Mouse (Mus musculus) lung, embryonic 16.5 days (tissue): ENCODE results near the gene Foxe3. TPM values are rescaled to one million over a fixed set of nuclear protein-coding genes. Genes with fewer than 3 reads are reported as not detected.

Experiments
- ATAC-seq: fragments of 200-750 bp; cut with Nextera tagmentation; 2 replicates; pipeline ENCODE4 v1.8.0; 2017; ENCODE audit warnings: low read depth, mild to moderate bottlenecking, moderate library complexity
- H3K27ac ChIP-seq: fragments of 300-500 bp; sonication (generic); 2 replicates; pipeline ENCODE4 v1.5.1; 2014; ENCODE audit warnings: mild to moderate bottlenecking, control low read depth, low read length
- H3K27me3 ChIP-seq: fragments of 300-500 bp; sonication (generic); 2 replicates; pipeline ENCODE4 v1.6.1; 2014; ENCODE audit warnings: low read depth, low read length, mixed read lengths; ENCODE audit not compliant: control insufficient read depth, insufficient read depth
- H3K36me3 ChIP-seq: fragments of 300-500 bp; sonication (generic); 2 replicates; pipeline ENCODE4 v1.6.1; 2014; ENCODE audit warnings: low read length; ENCODE audit not compliant: control insufficient read depth, insufficient read depth
- H3K4me1 ChIP-seq: fragments of 300-500 bp; sonication (generic); replicated peaks from 2 replicates; pipeline ENCODE4 v1.6.1; 2014; ENCODE audit warnings: low read length, mixed read lengths; ENCODE audit not compliant: control insufficient read depth, insufficient read depth
- H3K4me2 ChIP-seq: fragments of 300-500 bp; sonication (generic); 2 replicates; pipeline ENCODE4 v1.6.1; 2014; ENCODE audit warnings: low read depth, low read length, control low read depth
- H3K4me3 ChIP-seq: fragments of 300-500 bp; sonication (generic); 2 replicates; pipeline ENCODE4 v1.5.1; 2014; ENCODE audit warnings: mild to moderate bottlenecking, low read length, control low read depth
- H3K9ac ChIP-seq: fragments of 300-500 bp; sonication (generic); 2 replicates; pipeline ENCODE4 v1.6.1; 2014; ENCODE audit warnings: low read length, control low read depth
- H3K9me3 ChIP-seq: fragments of 300-500 bp; sonication (generic); 2 replicates; pipeline ENCODE4 v1.6.1; 2016; ENCODE audit warnings: low read length; ENCODE audit not compliant: control insufficient read depth
- WGBS: fragments of 180-500 bp; shearing (Covaris S2); extraction: QIAGEN DNeasy Blood & Tissue Kit; methylation state at CpG from one replicate; pipeline ENCODE4 v1.1.7; 2014; 5-methylcytosine and 5-hydroxymethylcytosine counted together
- polyA plus RNA-seq: library from polyadenylated mRNA; unstranded; fragments of >200 nt; fragmentation: Nextera tagmentation; extraction: Ambion mirVana; gene quantifications from 2 replicates; pipeline ENCODE4 v1.2.1, GENCODE M21; 2015

Foxe3 gene
- polyA plus RNA-seq, 1 experiment from 2014 or later = not detected

DNA sequence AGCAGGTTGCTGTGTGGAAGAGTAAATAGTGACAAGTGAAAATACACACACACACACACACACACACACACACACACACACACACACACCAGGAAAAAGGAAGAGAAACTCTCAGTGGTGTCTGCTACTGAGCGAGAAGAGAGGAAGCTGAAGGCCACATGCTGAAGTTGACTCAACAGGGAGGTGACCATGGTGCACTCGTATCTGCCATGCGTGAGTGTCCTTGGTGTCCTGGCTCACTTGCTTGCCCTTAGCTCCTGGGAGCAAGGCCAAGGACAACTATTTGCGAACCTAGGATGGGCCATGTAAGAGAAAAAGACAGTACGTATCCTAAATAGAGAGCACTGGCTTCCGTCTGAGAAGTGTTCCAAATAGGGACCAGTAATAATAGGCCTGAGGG lies 8.4 kb upstream of the Foxe3 start:
- H3K27ac ChIP-seq = no peak overlapping the region
- ATAC-seq = no peak
- WGBS = 79% methylated on average over 6 of the region's 6 CpGs
- H3K4me3 ChIP-seq = no peak overlapping the region
- H3K4me1 ChIP-seq = no peaks in the 10 kb centered on the region
- H3K9me3 ChIP-seq = no peaks in the 10 kb centered on the region
- H3K4me2 ChIP-seq = no peak overlapping the region
- no peak overlapping the region for H3K9ac ChIP-seq
- H3K27me3 ChIP-seq = no peaks in the 10 kb centered on the region
- H3K36me3 ChIP-seq = no peaks in the 10 kb centered on the region

DNA sequence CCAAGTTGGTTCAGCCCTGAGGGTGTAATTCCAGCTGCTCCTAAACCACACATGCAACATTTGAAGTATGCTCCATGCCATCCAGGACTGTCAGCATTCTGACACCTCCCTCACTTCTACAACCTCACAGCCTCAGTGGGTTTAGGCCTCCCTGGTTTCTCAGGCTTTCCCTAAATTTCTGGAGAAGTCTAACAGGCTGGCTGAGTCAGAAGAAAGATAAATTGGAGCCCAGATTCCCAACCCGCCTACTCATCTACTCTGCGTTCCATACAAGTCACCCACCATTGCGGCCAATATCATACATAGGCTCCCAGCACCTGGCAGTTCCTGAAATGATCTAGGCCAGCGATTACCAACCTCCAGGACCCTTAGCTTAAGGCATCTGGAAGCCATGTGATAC lies 6.9 kb upstream of the Foxe3 start:
- H3K9me3 ChIP-seq = no peaks in the 10 kb centered on the region
- H3K36me3 ChIP-seq = no peaks in the 10 kb centered on the region
- no peak for ATAC-seq
- no peak overlapping the region for H3K9ac ChIP-seq
- no peak overlapping the region for H3K4me3 ChIP-seq
- no peak overlapping the region for H3K4me2 ChIP-seq
- no peaks in the 10 kb centered on the region for H3K4me1 ChIP-seq
- peaks cover 10% of the 10 kb centered on the region for H3K27me3 ChIP-seq
- WGBS = 81% methylated on average over 4 of the region's 4 CpGs
- H3K27ac ChIP-seq = no peak overlapping the region

DNA sequence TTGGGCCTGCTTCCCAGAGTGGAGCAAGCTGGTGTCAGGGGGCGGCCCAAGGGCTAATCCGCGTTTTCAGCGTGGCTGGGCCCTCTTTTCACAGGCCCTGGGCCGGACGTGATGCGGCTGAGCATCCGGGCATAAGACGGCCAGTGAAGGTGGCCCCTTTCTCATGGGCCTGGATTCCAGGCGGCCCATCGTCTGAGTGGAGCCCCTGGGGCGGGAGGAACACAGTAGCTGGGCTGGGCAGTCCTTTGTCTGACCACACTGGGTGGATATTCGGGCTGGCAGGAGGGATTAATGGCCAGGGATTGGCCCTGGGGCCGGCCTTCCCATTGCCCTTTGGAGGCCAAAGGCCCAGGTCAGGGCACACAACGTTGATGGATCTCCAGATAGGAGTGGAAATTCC lies 3.3 kb upstream of the Foxe3 start:
- Histone ChIP-seq H3K36me3 (no peaks in the 10 kb centered on the region), H3K4me3 (no peak overlapping the region), H3K27me3 (peaks cover 46% of the 10 kb centered on the region), H3K4me1 (peaks cover 4% of the 10 kb centered on the region; the same call in 1 of the 2 replicates), H3K9ac (no peak overlapping the region), H3K27ac (no peak overlapping the region), H3K9me3 (no peaks in the 10 kb centered on the region), H3K4me2 (no peak overlapping the region)
- WGBS = 39% methylated on average over 15 of the region's 15 CpGs
- ATAC-seq = no peak

DNA sequence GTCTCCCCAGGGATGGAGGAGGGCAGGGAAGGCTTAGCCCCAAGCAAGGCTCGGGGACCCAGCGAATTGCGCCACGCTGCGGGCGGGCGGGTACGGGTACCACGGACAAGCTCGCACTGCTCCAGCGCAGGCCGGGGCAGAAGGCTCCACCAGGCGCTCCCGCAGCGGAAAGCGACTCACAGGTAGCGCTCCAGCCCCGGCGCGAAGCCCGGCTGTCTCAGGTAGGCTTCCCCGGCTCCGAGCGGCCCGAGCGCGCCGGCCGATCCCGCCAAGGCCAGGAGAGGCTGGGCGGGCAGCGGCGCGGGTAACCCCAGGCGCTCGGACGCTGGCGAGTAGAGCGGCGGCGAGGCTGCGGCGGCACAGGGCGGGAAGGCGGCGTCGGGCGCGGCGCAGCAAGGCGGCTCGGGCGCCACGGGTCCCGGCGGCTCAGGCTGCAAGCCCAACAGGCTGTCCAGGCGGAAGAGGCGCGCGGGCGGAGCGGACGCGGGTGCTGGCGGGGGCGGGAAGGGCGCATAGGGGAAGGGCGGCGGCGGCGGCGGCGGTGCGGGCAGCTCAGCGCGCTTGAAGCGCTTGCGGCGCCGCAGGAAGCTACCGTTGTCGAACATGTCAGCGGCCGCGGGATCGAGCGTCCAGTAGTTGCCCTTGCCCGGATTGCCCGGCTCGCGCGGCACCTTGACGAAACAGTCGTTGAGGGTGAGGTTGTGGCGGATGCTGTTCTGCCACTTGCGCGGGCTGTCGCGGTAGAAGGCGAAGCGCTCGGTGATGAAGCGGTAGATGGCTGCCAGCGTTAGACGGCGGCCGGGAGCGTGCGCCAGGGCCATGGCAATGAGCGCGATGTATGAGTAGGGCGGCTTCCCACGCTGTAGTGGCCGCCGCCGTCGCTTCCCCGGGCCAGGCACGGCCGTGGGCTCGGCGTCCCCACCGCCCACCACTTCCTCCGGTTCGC lies 569 bp downstream of the Foxe3 start:
- peak overlapping the region; percentile 65 for H3K4me2 ChIP-seq
- H3K9me3 ChIP-seq = no peaks in the 10 kb centered on the region
- H3K27ac ChIP-seq = no peak overlapping the region
- H3K27me3 ChIP-seq = peaks cover 69% of the 10 kb centered on the region
- H3K9ac ChIP-seq = 0 out of 2 replicates have a peak overlapping the region, but pooled peaks have one; percentile 2
- peak; percentile 76 for ATAC-seq
- peak overlapping the region; percentile 50 for H3K4me3 ChIP-seq
- H3K4me1 ChIP-seq = peaks cover 4% of the 10 kb centered on the region; the same call in 1 of the 2 replicates
- no peaks in the 10 kb centered on the region for H3K36me3 ChIP-seq
- WGBS = under 1% methylated on average over 88 of the region's 125 CpGs

DNA sequence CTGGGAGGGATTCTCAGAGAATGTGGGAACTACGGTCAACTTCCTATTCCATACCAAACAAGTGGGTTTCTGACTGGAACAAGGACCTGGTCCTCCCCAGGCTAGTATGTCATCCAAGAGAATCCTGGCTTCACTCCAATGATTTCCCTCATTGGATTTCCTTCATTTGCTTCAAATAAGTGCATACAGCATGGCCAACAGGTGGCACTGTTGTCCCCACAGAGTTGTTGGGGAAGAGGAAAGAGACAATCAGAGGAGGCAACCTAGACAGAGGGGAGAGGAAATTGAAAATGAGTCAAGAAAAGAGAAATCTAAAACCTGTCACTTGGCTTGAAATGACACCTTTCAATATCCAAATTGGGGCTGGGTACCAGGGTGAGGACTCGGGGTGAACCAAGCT lies 8.7 kb downstream of the Foxe3 start:
- Histone ChIP-seq H3K36me3 (no peaks in the 10 kb centered on the region), H3K4me2 (no peak overlapping the region), H3K9ac (no peak overlapping the region), H3K4me3 (no peak overlapping the region), H3K9me3 (no peaks in the 10 kb centered on the region), H3K4me1 (no peaks in the 10 kb centered on the region), H3K27me3 (peaks cover 48% of the 10 kb centered on the region), H3K27ac (no peak overlapping the region)
- no peak for ATAC-seq
- 40% methylated on average over 2 of the region's 2 CpGs for WGBS

DNA sequence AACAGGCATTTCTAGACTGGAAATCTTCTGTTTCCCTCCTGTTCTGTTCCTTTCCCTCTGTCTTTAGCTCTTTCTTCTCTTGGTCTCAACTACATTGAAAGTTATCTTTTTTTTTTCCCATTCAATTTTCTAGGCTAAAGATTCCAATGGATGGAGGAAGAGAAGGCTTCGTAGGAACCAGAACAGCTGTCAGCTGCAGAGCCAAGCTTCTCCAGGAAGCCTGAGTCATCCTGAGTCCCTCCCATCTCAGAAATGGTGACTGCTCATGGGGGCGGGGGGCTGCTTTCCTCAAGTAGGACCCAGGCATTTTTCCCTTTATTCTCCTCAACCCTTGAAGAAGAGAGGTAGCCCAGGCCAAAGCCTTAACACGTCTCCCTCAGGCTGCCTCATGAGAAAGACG lies 9.8 kb downstream of the Foxe3 start:
- H3K27me3 ChIP-seq = peaks cover 53% of the 10 kb centered on the region
- H3K4me3 ChIP-seq = no peak overlapping the region
- H3K27ac ChIP-seq = no peak overlapping the region
- WGBS = 52% methylated on average over 4 of the region's 4 CpGs
- no peaks in the 10 kb centered on the region for H3K9me3 ChIP-seq
- no peak for ATAC-seq
- no peak overlapping the region for H3K9ac ChIP-seq
- no peak overlapping the region for H3K4me2 ChIP-seq
- H3K36me3 ChIP-seq = no peaks in the 10 kb centered on the region
- H3K4me1 ChIP-seq = no peaks in the 10 kb centered on the region

DNA sequence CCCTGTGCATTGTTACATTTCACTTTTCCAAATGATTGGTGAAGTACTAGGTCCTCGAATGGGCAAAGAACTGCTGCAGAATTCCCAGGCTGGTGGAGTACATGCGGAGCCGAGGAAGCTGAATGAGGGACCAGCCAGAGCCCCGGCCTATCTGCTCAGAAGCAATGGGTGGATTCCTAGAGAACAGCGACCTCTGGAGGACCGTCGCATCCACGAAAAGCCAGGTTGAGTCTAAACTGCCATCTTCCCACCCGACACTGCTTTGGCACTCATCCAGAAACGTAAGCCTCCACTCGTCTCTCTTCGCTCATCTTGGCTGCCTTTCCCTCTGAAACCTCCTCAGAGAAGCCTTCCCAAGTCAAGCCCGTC lies 12.2 kb downstream of the Foxe3 start:
- no peak for ATAC-seq
- Histone ChIP-seq H3K36me3 (no peaks in the 10 kb centered on the region), H3K9ac (no peak overlapping the region), H3K27me3 (peaks cover 70% of the 10 kb centered on the region), H3K4me1 (peaks cover 4% of the 10 kb centered on the region), H3K9me3 (no peaks in the 10 kb centered on the region), H3K27ac (no peak overlapping the region), H3K4me3 (no peak overlapping the region), H3K4me2 (no peak overlapping the region)
- 4% methylated on average over 13 of the region's 13 CpGs for WGBS

DNA sequence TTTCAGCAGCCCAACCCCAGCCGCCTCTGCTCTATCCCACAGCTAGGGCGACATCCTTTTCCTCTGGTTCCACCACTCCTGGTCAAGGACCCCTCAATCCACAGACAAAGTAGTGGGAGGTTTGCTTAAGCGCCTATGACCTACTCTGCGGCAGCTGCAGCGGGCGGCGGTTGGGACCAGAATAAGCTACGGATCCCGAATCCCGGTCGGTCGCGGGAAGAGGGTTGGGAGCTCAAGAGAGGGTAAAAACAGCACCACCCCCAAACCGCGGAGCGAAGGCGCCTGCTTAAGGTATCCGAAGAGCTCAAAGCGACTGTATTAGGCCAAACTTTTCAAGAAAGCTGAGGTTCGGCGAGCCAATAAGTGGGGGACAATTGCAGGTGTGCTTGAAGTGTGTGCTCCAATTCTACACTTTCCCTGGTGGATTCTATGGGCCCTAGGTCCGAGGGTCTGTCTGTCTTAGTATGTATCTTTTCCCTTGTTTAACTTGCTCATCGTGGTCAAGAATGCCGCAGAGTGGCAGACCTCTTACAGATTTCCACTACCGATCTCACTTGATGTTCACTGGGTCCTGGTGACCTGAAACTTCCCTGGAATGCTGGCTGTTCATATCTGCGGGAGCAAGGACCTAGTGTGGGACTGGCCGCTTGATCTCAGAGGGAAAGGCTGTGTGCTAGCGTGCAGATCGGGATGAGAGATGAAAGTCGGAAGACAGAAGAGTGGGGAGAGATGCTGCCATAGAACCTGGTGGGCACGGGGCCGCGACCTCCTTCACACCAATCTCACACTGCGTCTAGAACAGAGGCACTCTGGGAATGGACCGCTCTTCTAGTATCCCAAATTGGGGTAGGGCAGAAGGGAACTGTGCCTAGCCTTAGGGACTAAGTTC lies 12.9 kb downstream of the Foxe3 start:
- no peak overlapping the region for H3K27ac ChIP-seq
- no peak for ATAC-seq
- no peaks in the 10 kb centered on the region for H3K9me3 ChIP-seq
- H3K4me3 ChIP-seq = no peak overlapping the region
- H3K9ac ChIP-seq = no peak overlapping the region
- H3K36me3 ChIP-seq = no peaks in the 10 kb centered on the region
- WGBS = 9% methylated on average over 35 of the region's 35 CpGs
- H3K4me1 ChIP-seq = peaks cover 8% of the 10 kb centered on the region
- no peak overlapping the region for H3K4me2 ChIP-seq
- H3K27me3 ChIP-seq = peaks cover 76% of the 10 kb centered on the region
